Mouse (Mus musculus): ENCODE results near the gene Serp2.

- TF ChIP-seq CTCF (IDR thresholded peaks at IDR 0.05; ENCODE audit: low read depth, low read length), result peak; percentile 37
- TF ChIP-seq POLR2A (IDR thresholded peaks at IDR 0.05; ENCODE audit: extremely low read depth, insufficient read depth, low read length), result no peak
These were observed 53.3 kb downstream of the Serp2 start for GRCm38 (mm10) chr14:76503231-76503851.

Measured in liver, adult 2 months (tissue).